Mouse (Mus musculus): ENCODE measurements around the gene Psd4.

GRCm38 (mm10) chr2:24353042-24353441 is 14.3 kb upstream of the Psd4 start:
- TF ChIP-seq POLR2A (IDR thresholded peaks at IDR 0.05; ENCODE audit: insufficient read depth, low read depth, low read length) (no peak), CTCF (IDR thresholded peaks at IDR 0.05; ENCODE audit: insufficient read depth, low read depth, low read length) (no peak)
